In the genomic region with DNA sequence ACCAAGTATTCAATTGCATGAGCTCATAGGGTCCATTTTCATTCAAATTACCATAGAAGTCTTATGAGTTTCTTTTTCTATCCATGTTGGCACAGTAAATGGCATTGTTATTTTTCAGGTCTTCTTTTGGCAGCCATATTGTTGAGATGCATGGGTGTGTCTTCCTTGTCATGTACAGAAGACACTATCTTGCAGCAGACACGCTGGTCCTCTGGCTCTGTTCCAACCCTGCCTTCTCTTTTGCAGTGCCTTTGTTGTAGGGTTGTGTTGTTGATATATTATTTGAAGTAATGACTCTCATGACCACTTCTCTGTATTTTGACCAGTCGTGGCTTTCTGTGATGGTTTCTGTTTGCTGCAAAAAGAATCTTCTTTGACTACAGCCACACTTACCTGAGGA, we compare ENCODE assay signal across 13 mouse cellular contexts.
"Had no signal": no experiment of that assay in that cellular context is flagged by ENCODE, and none has a peak within 500 bp of the region (broad histone marks: within the 10 kb centered on the region; RNA-seq: fewer than 3 reads in every experiment).

No protein-coding gene starts in this region.

- H3K27me3 ChIP-seq: limb, embryonic 12.5 days; liver, embryonic 15.5 days; neural tube, embryonic 15.5 days had no signal

- H3K36me3 ChIP-seq: limb, embryonic 12.5 days; liver, embryonic 15.5 days; midbrain, embryonic 10.5 days; neural tube, embryonic 15.5 days had no signal

- DNase-seq: kidney, adult 8-10 months; kidney, postnatal 25 days; layer of hippocampus, postnatal 36 days; liver; midbrain, embryonic 14.5 days; right cerebral cortex, adult 18-20 months; thymus, postnatal 36 days had no signal

- H3K27ac ChIP-seq: limb, embryonic 12.5 days; liver, embryonic 15.5 days; midbrain, embryonic 10.5 days; neural tube, embryonic 15.5 days had no signal

- H3K4me2 ChIP-seq: limb, embryonic 12.5 days; liver, embryonic 15.5 days; neural tube, embryonic 15.5 days had no signal

- H3K9me3 ChIP-seq: limb, embryonic 12.5 days; liver, embryonic 15.5 days; midbrain, embryonic 10.5 days; neural tube, embryonic 15.5 days had no signal

- H3K4me1 ChIP-seq: limb, embryonic 12.5 days; liver, embryonic 15.5 days; neural tube, embryonic 15.5 days had no signal

- H3K4me3 ChIP-seq: limb, embryonic 12.5 days; liver, embryonic 15.5 days; midbrain, embryonic 10.5 days; myocyte; neural tube, embryonic 15.5 days had no signal

- ATAC-seq: intestine, postnatal 0 days had no signal

- H3K9ac ChIP-seq: limb, embryonic 12.5 days; liver, embryonic 15.5 days; neural tube, embryonic 15.5 days had no signal
